Mouse (Mus musculus): ENCODE measurements around the gene Prr14l. TPM values are rescaled to one million over a fixed set of nuclear protein-coding genes. Genes with fewer than 3 reads are reported as not detected.
A peak's percentile ranks its signal among the peaks of the same experiment; 100 is the strongest.
"Not testable (repeated sequence)": the region's sequence is repeated elsewhere in the genome, so short reads cannot be mapped to it uniquely, and the experiment has no call there.

The Prr14l gene
- polyA plus RNA-seq, 1 experiment from 2014 or later, result 14.2 TPM

DNA sequence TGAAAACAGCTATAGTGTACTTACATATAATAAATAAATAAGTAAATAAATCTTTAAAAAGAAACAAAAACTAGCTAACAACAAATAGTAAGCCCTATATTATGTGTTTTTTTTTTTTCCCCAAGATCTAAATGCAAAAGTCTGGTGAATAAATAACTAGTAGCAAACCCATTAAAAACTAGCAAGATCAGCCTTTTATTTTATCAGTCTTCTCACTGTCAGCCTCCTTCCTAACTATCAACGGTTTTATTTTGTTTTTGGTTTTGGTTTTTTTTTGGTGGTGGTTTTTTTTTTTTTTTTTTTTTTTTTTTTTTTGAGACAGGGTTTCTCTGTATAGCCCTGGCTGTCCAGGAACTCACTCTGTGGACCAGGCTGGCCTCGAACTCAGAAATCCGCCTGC is 4.5 kb downstream of the Prr14l start:
- WGBS, result 81% methylated on average over 3 of the region's 3 CpGs
- peaks cover 36% of the 10 kb centered on the region for H3K36me3 ChIP-seq (replicated peaks)
- H3K4me3 ChIP-seq (replicated peaks); ATAC-seq (ENCODE audit: low FRiP score); H3K9ac ChIP-seq; H3K27me3 ChIP-seq; H3K9me3 ChIP-seq; H3K4me2 ChIP-seq; H3K27ac ChIP-seq: not testable (repeated sequence)
- H3K4me1 ChIP-seq, result peaks cover 25% of the 10 kb centered on the region

- Histone ChIP-seq H3K27ac (no peak overlapping the region), H3K4me3 (replicated peaks) (no peak overlapping the region), H3K9me3 (no peaks in the 10 kb centered on the region), H3K4me1 (peaks cover 25% of the 10 kb centered on the region), H3K9ac (no peak overlapping the region), H3K27me3 (no peaks in the 10 kb centered on the region), H3K36me3 (replicated peaks) (peaks cover 36% of the 10 kb centered on the region), H3K4me2 (no peak overlapping the region)
- WGBS, result 93% methylated on average over 3 of the region's 3 CpGs
- ATAC-seq (ENCODE audit: low FRiP score), result no peak
Measured at GRCm38 (mm10) chr5:32849178-32849577, 4.9 kb downstream of the Prr14l start.

DNA sequence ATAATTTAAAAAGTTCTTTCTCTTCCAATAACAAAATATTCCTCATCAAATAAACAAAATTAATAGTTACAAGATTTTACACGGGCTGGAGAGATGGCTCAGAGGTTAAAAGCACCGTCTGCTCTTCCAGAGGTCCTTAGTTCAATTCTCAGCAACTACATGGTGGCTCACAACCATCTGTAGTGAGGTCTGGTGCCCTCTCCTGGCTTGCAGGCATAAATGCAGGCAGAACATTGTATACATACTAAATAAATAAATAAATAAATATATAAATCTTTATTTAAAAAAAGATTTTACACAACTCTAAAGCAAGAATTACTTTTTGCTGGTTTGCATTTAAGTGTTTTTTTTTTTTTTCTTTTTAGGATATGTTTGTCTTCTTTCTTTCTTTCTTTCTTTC is 14.0 kb downstream of the Prr14l start:
- H3K36me3 ChIP-seq (replicated peaks), result peaks cover 83% of the 10 kb centered on the region
- no peak overlapping the region for H3K27ac ChIP-seq
- H3K4me3 ChIP-seq (replicated peaks), result no peak overlapping the region
- ATAC-seq (ENCODE audit: low FRiP score), result no peak
- no peak overlapping the region for H3K9ac ChIP-seq
- H3K4me1 ChIP-seq, result no peaks in the 10 kb centered on the region
- H3K27me3 ChIP-seq, result no peaks in the 10 kb centered on the region
- H3K4me2 ChIP-seq, result no peak overlapping the region
- no peaks in the 10 kb centered on the region for H3K9me3 ChIP-seq
- WGBS, result 94% methylated on average over 2 of the region's 2 CpGs

DNA sequence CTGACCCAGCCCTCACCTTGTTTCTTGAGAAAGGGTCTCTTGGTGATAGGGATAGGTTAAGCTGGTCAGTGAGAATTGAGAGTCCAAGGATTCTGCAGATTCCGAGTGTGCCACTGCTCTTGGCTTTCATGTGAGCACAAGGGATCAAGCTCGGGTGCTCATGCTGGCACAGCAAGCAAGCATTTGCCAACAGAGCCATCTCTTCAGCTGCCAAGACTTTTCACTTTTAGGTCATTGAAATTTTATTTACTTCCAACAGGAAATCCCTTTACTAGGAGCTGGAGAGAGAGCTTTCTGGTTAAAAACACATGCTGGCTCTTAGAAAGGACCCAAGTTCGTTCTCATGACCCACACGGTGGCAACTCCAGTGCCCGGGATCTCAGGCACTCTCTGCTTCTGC is 17.1 kb downstream of the Prr14l start:
- Histone ChIP-seq H3K9ac (no peak overlapping the region), H3K27me3 (no peaks in the 10 kb centered on the region), H3K4me3 (replicated peaks) (no peak overlapping the region), H3K4me2 (no peak overlapping the region), H3K27ac (no peak overlapping the region), H3K9me3 (no peaks in the 10 kb centered on the region), H3K4me1 (no peaks in the 10 kb centered on the region), H3K36me3 (replicated peaks) (peaks cover 83% of the 10 kb centered on the region)
- ATAC-seq (ENCODE audit: low FRiP score), result no peak
- WGBS, result 93% methylated on average over 5 of the region's 5 CpGs

DNA sequence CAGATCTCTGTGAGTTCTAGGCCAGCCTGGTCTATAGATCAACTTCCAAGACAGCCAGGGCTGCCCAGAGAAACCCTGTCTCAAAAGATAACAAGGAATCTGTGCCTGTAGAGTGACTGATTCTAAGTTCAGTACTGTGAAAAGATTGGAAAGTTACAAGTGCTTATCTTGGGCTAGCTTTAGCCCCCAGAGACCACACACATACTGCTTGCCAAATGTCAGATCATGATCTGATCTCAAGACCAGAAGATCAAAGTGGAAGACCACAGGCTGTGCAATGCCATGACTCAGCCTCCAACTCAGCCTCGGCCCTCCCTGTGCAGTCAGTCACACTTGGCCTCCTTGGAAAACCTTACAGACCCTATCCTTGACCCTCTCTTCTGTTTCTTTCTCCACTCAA is 19.6 kb downstream of the Prr14l start:
- 90% methylated on average over 1 of the region's 1 CpGs for WGBS
- H3K36me3 ChIP-seq (replicated peaks), result peaks cover 82% of the 10 kb centered on the region
- no peaks in the 10 kb centered on the region for H3K9me3 ChIP-seq
- no peaks in the 10 kb centered on the region for H3K27me3 ChIP-seq
- H3K27ac ChIP-seq, result no peak overlapping the region
- H3K9ac ChIP-seq, result no peak overlapping the region
- ATAC-seq (ENCODE audit: low FRiP score), result no peak
- no peaks in the 10 kb centered on the region for H3K4me1 ChIP-seq
- no peak overlapping the region for H3K4me2 ChIP-seq
- no peak overlapping the region for H3K4me3 ChIP-seq (replicated peaks)

DNA sequence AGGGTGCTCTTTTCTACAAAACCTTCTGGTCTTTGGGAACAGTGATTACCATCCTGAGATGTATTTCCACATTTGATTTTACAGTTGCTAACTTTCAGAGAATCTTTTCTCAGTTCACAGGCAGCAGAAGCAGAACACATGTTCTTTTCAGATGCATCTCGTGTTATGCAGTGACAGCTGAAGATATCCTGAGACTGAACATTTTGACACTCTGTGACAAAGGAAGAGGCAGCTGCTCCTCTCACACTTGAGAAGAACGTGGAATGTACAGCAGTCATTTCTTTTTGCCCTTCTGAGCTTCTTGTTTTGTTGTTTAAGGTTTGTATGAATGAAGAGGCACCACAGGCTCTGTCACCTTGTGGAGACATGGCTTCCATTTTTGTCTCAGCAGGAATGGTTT is 24.0 kb downstream of the Prr14l start:
- Histone ChIP-seq H3K9ac (no peak overlapping the region), H3K27ac (no peak overlapping the region), H3K9me3 (no peaks in the 10 kb centered on the region), H3K4me3 (replicated peaks) (no peak overlapping the region), H3K27me3 (no peaks in the 10 kb centered on the region), H3K36me3 (replicated peaks) (peaks cover 87% of the 10 kb centered on the region), H3K4me1 (no peaks in the 10 kb centered on the region), H3K4me2 (no peak overlapping the region)
- WGBS, result 91% methylated on average over 2 of the region's 2 CpGs
- no peak for ATAC-seq (ENCODE audit: low FRiP score)

- H3K9ac ChIP-seq; H3K4me3 ChIP-seq (replicated peaks); H3K9me3 ChIP-seq; ATAC-seq (ENCODE audit: low FRiP score); H3K27ac ChIP-seq; H3K4me2 ChIP-seq; H3K27me3 ChIP-seq; H3K4me1 ChIP-seq: not testable (repeated sequence)
- 96% methylated on average over 1 of the region's 1 CpGs for WGBS
- peaks cover 74% of the 10 kb centered on the region for H3K36me3 ChIP-seq (replicated peaks)
Measured at GRCm38 (mm10) chr5:32828766-32829165, 25.3 kb downstream of the Prr14l start.

- Histone ChIP-seq H3K4me3 (replicated peaks) (no peak within 1 kb of the TSS), H3K36me3 (replicated peaks) (peaks cover 71% of the 10 kb centered on the region), H3K4me2 (no peak within 1 kb of the TSS), H3K4me1 (no peaks in the 10 kb centered on the region), H3K9me3 (no peaks in the 10 kb centered on the region), H3K27ac (no peak within 1 kb of the TSS), H3K9ac (no peak within 1 kb of the TSS), H3K27me3 (no peaks in the 10 kb centered on the region)
- WGBS, result 95% methylated on average over 7 of the region's 7 CpGs
- no peak for ATAC-seq (ENCODE audit: low FRiP score)
Measured at GRCm38 (mm10) chr5:32827009-32827408, 27.0 kb downstream of the Prr14l start, which contains the start of gene Gm20671. Gene Gm20671, minus strand, starts transcription at chr5:32827109.

DNA sequence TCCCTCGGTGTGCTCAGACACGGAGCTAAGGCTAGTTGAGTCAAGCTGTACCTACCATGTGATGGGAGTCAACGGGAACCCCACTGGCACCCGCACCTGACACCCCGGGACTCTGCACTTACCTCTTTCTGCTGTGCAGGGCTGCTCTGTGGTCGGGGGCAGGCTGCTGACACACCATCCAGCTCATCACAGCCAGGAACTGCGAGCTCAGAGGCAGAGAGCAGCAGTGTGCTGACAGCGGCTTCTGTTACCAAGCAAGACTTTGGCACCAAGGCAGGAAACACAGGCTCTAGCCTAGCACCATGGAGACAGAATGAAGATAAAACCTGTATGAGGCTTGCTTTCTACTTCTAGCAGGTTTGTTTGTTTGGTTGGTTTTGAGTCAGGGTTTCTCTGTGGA is 33.6 kb downstream of the Prr14l start:
- H3K4me2 ChIP-seq, result no peak overlapping the region
- ATAC-seq (ENCODE audit: low FRiP score), result no peak
- H3K4me1 ChIP-seq, result no peaks in the 10 kb centered on the region
- no peak overlapping the region for H3K4me3 ChIP-seq (replicated peaks)
- H3K27ac ChIP-seq, result no peak overlapping the region
- no peak overlapping the region for H3K9ac ChIP-seq
- H3K36me3 ChIP-seq (replicated peaks), result peaks cover 66% of the 10 kb centered on the region
- H3K9me3 ChIP-seq, result no peaks in the 10 kb centered on the region
- no peaks in the 10 kb centered on the region for H3K27me3 ChIP-seq
- 94% methylated on average over 8 of the region's 8 CpGs for WGBS

GRCm38 (mm10) chr5:32815396-32815795 is 38.7 kb downstream of the Prr14l start:
- no peaks in the 10 kb centered on the region for H3K4me1 ChIP-seq
- ATAC-seq (ENCODE audit: low FRiP score), result no peak
- no peak overlapping the region for H3K4me3 ChIP-seq (replicated peaks)
- WGBS, result 98% methylated on average over 4 of the region's 4 CpGs
- H3K4me2 ChIP-seq, result no peak overlapping the region
- H3K36me3 ChIP-seq (replicated peaks), result peaks cover 70% of the 10 kb centered on the region
- H3K27me3 ChIP-seq, result no peaks in the 10 kb centered on the region
- H3K9me3 ChIP-seq, result no peaks in the 10 kb centered on the region
- H3K27ac ChIP-seq, result no peak overlapping the region
- H3K9ac ChIP-seq, result no peak overlapping the region

DNA sequence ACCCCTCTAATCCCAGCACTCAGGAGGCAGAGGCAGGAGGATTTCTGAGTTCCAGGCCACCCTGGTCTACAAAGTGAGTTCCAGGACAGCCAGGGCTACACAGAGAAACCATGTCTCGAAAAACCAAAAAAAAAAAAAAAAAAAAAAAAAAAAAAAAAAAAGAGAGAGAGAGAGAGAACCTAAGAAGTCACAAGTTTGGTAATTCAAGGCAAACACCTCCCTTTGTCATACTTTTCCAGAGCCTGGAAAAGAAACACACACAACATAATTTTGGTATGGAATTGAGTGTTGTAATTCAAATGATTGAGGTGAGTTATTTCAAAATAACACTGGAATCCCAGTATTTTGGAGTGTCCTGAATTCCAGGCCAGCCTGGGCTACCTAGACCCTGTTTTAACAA is 67.6 kb downstream of the Prr14l start:
- ATAC-seq (ENCODE audit: low FRiP score); H3K9ac ChIP-seq; H3K4me2 ChIP-seq; H3K27me3 ChIP-seq; H3K27ac ChIP-seq; H3K4me1 ChIP-seq; H3K9me3 ChIP-seq; H3K4me3 ChIP-seq (replicated peaks): not testable (repeated sequence)
- peaks cover 13% of the 10 kb centered on the region for H3K36me3 ChIP-seq (replicated peaks)
- 100% methylated on average over 1 of the region's 1 CpGs for WGBS

- Histone ChIP-seq H3K36me3 (replicated peaks) (peaks cover 13% of the 10 kb centered on the region), H3K9me3 (no peaks in the 10 kb centered on the region), H3K27ac (peak within 1 kb of the TSS; percentile 84), H3K4me3 (replicated peaks) (peak within 1 kb of the TSS; percentile 84), H3K9ac (peak within 1 kb of the TSS; percentile 75), H3K4me1 (peaks cover 6% of the 10 kb centered on the region), H3K4me2 (peak within 1 kb of the TSS; percentile 64), H3K27me3 (no peaks in the 10 kb centered on the region)
- under 1% methylated on average over 52 of the region's 52 CpGs for WGBS
- ATAC-seq (ENCODE audit: low FRiP score), result peak; percentile 100
Measured at GRCm38 (mm10) chr5:32785313-32785915, 68.6 kb downstream of the Prr14l start, which contains the start of gene Pisd. Gene Pisd, minus strand, starts transcription at chr5:32785646.

DNA sequence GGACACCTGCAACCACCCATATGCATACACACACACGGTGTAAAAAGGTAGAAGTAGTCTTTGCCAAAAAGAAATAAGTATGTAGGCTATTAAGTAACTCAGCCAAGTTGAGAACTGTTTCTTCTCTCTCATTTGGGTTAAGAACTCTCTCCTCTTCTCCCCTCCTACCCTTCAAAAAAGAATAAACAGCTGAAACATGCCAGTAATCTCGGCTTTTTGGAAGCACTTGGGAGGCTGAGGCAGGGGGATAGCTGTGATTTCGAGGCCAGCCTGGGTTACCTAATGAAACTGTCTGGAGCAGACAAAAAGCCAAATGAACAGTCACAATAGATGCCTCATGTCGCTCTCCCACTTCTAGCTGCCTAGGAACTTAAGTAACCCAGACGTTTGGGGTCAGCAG is 69.3 kb downstream of the Prr14l start:
- Histone ChIP-seq H3K27me3 (no peaks in the 10 kb centered on the region), H3K9ac (peak overlapping the region; percentile 75), H3K9me3 (no peaks in the 10 kb centered on the region), H3K27ac (no peak overlapping the region), H3K4me3 (replicated peaks) (peak overlapping the region; percentile 84), H3K36me3 (replicated peaks) (peaks cover 13% of the 10 kb centered on the region), H3K4me1 (peaks cover 6% of the 10 kb centered on the region), H3K4me2 (peak overlapping the region; percentile 64)
- WGBS, result 24% methylated on average over 5 of the region's 5 CpGs
- ATAC-seq (ENCODE audit: low FRiP score), result no peak; the same call in 1 of the 2 replicates

Measured in forebrain, embryonic 12.5 days (tissue).